Mouse (Mus musculus): ENCODE measurements around the gene Plekhh3.
"Not testable (repeated sequence)": the region's sequence is repeated elsewhere in the genome, so short reads cannot be mapped to it uniquely, and the experiment has no call there.

Gene Plekhh3

DNA sequence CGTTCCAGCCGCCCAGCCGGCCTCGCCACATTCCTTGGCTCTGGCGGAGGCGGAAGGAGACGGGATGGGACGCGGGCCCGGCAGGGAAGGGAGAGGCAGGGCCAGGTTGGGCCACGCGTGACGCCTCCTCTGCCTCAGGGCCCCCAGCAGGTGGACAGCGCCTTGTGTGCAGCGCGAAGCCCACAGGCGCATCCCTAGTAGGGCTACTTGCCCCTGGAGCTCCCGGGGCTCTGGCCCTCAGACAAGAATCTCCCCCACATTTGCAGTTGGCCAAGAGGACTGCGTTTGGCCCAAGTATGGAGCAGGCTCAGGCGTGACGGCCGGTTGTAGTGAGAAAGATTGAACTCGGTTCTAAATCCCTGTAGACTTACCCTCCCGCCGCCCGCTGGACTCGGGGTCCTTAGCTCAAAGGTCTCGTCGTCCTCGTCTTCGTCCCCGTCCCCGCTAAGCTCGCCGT, 769 bp downstream of the Plekhh3 start, which contains the start of gene Cntnap1:
Gene Cntnap1, plus strand, starts transcription at position 170 of the 457 bp plus-strand sequence.
- peak; percentile 50 to 51 for DNase-seq

DNA sequence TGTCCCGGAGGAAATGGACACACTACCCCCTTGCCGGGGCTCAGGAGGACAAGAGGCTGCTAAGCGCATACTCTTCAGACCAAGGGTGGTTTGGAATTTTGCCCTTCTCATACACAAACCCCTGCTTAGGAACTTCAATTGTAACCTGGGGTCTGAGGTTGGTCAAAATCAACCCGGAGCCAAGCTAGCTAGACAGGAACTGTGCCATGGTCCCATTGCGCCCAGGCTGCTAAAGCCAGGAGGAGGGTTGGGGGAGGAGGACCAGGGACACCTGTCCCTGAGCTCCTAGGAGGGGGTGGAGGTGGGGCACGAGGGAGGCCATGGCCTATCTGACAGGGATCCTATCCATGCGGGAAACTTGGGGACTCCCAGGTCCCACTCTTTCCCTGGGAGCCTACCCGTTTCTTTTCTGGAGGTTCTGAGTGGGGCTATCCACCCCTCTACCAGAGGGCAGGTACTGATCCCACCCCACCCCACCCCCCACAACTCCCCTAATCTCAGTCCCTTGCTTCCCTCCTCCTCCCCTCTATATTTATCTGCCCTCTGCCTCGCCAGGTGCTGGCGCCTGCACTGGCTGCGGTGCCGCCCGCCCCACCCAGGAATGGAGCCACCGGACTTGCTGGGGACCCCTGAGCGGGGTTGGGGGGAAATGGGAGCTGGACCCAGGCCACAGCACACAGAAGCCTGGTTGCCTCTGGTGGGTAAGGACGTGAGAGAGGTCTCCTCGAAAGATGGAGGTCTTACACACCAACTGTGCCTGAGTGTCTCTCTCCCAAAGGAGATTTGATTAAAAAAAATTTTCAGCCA, 1.6 kb downstream of the Plekhh3 start:
- DNase-seq, result no peak

DNA sequence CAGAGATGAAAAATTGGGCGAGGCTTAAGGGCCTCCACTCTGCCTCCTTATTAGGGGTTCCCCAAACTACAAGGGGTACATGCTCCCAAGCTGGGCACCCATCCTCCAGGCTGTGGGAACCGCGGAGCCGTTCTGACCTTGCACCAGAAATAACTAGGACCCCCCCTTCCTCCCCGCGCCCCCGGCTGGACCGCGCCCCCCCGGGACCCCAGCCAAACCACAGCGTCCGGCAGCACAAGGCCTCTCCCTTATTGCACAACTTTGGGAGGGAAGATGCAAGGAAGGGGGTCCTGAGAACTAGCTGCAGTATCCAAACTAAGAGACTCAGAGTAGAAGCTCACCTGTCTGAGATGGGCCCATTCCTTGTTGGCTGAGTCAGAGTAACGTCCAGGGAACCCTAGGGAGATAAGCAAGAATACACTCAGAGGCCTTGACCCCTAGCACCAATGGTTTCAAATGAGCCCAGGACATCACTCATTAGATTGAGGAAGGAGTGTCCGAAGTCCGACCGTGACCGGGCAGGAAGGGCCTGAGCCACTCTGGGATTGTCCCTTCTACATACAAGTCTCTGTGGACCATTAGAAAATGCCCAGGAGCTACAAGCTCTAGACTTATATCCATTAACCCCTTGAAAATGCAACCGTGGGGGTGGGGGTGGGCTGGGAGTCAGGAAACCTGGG, 2.7 kb downstream of the Plekhh3 start:
- DNase-seq, result no peak

DNA sequence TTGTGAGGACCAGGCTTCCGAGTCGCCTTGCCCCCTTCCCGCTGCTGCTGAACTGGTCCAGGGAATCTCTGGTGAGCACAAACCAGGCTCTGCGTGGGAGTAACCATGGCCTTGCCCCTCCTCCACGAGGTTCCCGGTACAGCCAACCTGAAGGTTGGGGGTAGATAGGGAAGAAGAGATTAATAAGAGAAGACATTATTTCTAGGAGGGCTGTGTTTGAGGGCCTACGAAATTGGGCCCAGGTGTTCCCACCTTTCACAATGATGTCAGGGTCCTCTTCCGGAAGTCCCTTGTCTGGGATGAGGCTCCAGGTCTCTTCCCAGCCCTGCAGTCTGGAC, 3.2 kb downstream of the Plekhh3 start:
- no peak for DNase-seq

DNA sequence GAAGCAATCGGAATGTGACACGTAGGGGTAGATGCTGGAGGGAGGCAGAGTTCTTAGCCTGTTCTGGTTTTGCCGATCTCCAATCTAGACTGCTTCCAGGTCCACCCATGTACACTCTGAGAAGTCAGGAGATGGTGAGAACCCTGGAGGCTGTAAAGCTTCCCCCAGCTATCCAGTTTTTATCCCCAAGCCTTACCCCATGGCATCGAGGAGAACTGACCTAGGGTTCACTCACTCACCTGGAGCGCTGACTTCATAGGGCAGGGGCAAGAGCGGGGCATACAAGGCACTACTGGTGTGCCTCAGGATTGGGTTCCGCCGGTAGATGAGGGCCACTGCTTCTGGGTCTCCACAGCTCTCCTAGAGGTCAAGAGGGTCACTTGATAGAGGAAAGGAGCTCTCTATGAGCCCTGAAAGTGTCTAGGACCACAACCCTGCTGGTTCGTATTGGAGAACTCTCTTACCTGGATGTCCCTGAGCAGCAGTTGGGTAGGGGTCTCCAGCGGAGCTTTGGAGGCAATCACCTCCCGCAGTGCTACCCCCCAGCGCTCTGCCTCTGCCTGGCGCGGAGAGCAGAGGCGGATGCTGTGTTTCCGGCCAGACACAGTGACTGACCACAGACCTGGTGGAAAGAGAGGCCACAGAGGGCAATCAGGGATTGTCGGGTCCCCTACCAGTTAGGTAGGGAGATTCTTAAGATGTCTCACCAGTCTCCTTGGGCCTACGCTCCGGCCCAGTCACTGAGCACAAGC, 3.8 kb downstream of the Plekhh3 start:
- no peak for DNase-seq

DNA sequence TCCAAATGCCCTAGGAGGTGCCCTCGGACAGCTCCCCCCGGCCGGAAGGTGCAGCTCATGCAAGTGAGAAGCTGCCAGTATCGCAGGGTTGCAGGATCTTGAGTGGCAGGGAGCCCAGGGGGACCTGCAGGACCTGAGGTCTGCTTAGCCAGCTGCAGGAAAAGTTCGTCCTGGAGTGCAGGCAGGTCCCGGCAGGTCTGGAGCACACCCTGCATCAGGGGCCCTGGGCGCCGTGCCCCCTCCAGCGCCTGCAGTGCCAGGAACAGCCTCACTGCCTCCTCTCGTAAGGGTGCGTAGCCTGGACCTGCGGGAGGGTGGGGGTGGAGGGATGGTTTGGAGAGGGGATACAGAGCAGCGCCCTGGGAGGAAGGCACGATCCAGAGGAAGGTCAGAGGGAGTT, 4.8 kb downstream of the Plekhh3 start:
- no peak for DNase-seq

DNA sequence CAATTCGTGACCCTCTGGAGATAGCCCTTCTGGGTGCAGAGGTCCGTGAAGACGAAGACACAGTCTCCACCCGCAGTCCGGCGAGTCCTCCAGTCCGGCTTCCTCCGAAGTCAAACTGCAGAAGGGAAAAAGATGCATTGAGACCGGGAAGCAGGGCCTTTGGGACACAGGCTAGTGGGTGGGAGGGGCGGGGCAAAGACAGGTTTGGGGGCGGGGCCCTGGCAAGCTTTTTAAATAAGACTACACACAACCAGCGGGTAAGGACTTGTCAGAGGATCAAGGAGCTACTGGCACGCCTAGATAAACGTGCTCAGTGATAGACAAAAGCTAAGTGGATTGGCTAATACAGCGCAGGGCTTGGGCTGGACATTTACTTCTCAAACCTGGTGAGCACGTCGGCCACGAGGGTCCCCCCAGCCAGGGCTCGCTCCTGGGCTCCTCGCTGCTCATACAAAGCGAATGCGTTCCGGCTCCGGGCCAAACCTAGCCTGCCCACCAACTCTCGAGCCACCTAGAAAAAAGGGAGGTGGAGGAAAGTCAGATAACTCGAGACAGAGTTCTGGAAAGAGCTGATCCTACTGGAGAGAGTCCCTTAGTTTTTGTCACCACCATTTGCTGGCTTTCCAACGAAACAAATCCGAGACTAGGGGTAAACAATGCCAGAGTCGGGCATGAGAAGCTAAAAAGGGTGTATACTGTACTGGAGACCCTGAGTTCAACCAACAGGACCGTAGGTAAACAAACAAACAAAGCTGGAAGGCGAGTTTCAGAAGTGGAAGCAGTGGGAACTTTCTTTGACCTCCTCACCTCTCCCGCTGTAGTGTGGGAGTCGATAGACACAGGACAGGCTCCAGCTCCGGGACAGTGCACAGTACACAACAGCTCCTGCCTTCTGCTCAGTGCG, 6.2 kb downstream of the Plekhh3 start:
- no peak for DNase-seq

DNA sequence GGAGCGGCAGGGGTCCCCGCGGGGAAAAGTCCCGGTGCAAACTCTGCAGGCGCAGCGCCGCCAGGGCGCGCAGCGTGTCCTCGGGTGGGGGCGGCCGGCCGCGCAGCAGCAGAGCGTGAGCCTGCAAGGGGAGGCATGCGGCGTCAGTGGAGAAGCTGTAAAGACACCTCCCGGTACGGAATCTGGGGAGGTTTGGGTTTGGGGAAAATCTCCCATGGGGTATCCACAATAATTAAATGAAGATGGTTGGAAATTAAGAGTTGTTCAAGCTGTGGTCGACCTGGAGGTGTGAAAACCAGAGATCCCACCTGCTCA, 6.8 kb downstream of the Plekhh3 start:
- DNase-seq, result no peak

DNA sequence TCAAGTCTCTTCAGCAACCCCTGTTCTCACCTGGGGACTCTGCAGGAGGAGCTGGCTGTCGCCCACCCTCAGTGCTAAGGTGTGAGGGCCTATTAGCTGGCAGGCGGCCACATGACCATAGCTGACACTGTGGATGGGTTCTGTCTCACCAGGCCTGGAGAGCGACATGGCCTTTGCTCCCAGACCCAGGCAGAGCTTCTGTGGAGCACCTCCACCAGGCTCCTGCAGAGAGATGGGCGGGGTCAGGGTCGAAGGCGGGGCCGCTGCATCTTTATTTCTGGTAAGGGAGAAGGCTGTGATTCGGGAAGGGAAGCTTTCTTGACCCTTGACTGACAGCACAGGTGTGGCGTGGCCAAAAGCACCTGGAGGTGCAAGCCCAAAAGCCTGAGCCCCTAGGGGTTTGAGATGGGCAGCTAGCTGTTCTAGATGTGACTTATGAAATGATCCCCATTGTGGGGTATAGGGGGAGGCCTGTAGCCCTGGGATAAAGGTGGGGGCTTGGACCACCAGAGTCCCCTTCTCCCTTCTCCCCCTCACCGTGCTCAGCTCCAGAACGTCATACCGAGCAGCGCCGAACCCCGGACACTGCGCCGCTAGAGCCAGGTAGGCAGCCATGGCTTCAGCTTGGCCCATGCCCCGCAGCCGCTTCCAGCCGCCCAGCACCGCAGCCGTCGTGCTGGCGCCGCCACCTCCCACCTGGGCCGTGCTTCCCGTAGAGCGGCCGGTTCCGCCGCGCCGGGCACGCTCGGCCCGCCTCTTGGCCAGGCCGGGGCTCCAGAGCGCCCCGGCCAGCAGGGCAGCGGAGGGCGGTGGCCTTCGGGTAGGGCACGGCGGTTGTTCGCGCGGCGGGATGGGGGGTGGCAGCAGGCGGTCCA, 7.4 kb downstream of the Plekhh3 start:
- DNase-seq, result peak; percentile 54 to 64

DNA sequence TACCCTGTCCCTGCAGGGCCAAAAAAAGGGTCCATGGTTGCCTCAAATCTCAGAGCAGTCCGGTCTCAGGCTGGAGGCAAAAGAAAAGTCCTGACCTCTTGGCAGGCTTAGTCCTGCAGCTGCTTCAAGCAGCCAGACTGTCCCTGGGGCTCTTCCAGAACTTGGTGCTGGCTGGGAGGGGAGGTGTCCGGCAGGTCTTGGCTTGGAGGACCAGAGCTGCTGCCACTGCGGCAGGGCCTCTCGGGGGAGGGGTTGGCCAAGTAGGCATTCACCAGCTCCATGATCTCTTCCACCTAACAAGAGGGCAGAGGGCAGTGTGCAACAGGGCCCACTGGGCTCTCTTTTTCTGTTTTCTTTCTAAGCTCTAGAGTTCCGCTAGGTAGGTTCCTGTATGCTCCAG, 8.4 kb downstream of the Plekhh3 start:
- peak; percentile 63 to 78 for DNase-seq

DNA sequence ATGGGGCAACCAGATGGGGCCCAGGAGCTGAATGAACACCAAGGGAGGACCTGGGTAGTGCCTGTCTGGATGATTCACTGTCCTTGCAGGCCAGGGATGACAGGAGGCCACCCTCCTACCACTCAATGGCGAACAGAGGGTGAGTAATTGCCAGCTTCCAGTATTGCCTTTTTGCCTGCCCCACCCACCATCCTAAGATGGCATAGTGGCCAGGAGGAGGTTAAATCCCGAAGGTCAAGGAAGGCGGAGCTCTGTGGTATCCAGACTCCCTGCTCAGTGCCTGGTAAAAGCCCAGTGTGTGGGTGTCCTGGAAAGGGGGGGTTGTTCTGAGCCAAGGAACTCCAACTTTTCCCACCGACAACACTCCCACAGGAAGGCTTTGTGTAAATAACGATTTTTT, 8.8 kb downstream of the Plekhh3 start:
- DNase-seq, result no peak

DNA sequence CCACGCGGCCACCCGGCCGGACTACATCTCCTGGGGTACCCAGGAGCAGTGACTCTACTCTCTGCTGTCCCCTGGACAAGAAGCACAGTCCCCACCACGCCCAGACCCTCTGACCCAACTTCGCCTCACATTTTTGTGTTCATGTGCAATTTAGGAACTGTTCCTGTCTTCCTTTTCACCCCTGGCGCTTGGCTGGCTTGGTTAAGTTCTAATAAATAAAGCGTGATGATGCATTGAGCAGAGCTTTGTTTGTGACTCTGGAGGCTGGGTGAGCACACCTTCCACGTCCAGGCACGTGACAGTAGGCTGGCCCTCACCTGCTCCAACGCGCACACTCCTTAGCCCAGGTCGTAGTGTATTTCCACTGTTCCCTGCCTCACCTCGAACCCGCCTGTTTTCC, 9.6 kb downstream of the Plekhh3 start:
- no peak for DNase-seq

DNA sequence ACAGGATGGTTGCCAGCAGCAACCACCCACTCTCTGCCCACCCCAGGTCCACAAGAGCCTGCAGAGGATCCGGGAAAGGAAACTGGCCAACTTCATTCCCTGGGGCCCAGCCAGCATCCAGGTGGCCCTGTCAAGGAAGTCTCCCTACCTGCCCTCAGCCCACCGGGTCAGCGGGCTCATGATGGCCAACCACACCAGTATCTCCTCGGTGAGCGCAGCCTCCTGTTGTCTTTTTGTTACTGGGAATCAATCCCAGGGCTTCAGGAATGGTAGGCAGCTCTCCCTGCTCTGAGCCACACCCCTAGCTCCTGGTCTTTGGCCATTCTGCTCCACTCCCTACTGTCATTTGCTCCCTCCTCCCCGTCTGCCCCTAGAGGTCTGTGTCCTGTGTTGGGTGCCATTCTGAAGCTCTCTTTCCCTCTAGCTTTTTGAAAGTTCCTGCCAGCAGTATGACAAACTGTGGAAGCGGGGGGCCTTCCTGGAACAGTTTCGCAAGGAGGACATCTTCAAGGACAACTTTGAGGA, 10.1 kb downstream of the Plekhh3 start:
- DNase-seq, result not testable (repeated sequence)

DNA sequence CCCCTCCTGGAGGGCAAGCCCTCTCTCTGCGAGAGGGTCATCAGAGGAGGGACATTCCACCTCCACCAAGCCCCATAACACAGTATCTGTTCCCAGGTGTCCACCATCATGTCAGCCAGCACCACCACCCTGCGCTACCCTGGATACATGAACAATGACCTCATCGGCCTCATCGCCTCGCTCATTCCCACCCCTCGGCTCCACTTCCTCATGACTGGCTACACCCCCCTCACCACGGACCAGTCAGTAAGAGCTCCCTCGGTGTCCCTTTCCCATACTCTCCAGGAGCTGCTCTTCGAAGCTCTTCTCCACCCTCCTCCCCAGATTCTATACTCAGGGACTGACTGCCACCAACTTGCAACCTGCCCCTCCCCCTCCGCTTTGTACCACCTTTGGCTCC, 11.0 kb downstream of the Plekhh3 start:
- DNase-seq, result not testable (repeated sequence)

DNA sequence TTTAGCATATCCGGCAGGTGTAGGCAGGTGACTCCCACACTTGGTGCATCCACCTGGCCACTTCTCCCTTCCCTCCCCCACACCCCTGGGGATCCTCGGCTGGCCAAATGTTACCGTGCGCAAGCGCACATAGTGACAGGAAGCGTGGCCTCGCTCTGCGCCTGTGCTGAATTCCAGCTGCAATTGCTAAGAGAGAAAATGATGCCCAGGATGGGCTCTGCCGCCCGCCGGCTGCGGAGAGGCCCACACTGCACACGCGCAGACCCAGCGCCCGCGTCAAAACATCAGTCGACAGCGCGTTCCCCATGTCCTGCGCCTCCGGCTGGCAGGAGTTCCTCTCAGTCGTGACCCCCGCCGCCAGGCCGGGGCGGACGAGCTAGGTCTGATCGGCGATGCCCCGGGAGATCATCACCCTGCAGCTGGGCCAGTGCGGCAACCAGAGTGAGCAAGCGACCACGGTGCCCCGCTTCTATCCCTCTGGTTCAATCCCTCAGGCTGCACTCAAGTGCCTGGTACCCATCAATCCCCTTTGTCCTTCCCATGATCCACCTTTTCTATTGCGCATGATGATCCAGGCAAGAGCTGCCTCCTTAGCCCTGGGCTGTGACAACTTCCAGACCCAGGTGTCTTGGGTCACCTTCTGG, 15.3 kb downstream of the Plekhh3 start, which contains the start of gene Tubg2:
Gene Tubg2, plus strand, starts transcription at position 180 of the 644 bp plus-strand sequence.
- DNase-seq, result no peak

DNA sequence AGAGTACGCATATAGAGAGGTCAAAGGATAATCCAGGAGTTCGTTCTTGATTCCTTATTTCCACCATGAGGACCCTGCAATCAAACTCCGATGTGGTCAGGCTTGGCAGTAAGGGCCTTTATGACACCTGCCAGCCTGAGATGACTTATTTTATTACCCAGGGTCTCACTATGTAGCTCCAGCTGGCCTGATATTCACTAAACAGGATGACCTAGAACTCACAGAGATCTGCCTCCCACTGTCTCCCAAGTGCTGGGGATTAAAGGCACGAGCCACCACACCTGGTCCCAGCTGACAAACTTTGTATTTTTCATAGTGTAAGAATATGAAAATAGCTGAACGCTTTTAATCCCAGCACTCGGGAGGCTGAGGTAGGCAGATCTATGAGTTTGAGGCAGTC, 16.0 kb downstream of the Plekhh3 start:
- no peak for DNase-seq

DNA sequence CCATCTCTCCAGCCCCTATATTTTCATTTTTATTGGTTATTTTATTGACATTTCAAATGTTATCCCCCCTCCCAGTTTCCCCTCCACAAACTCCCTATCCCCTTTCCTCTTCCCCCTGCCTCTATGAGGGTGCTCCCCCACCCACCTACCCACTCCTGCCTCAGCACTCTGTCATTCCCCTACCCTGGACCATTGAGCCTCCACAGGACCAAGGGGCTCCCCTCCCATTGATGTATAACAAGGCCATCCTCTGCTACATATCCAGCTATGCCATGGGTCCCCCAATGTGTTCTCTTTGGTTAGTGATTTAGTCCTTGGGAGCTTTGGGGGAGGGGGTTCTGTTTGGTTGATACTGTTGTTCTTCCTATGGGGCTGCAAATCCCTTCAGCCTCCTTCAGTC, 16.5 kb downstream of the Plekhh3 start:
- no peak for DNase-seq

DNA sequence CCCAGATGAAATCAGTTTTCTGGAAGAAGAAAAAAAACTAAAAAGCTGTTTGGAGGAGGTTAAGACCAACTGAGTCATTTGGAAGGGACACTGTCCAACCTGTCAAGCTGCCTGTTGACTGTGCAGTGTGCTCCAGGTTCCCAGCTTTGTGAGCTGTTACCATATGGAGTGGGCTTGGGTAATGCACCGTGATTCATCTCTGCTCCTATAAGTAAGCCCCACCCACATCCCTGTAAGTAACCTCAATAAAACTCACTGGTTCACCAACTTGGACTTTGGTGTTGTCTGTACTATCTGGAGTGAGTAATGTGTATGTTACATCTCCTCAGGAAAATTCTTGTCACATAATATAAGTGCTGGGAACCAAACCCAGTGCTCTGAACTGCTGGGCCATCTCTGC, 18.3 kb downstream of the Plekhh3 start:
- no peak for DNase-seq

DNA sequence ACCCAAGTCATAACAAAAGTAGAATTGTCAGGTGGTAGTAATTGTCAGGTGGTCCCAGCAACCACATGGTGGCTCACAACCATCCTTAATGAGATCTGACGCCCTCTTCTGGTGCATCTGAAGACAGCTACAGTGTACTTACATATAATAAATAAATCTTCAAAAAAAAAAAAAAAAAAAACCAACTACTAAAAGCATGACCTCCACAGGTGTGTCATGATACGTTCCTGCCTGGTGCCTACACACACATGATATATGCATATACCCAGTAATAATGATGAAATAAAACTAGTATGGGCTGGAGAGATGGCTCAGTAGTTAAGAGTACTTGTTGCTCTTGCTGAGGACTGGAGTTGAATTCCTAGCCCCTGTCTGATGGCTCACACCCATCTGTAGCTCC, 20.1 kb downstream of the Plekhh3 start:
- no peak for DNase-seq

DNA sequence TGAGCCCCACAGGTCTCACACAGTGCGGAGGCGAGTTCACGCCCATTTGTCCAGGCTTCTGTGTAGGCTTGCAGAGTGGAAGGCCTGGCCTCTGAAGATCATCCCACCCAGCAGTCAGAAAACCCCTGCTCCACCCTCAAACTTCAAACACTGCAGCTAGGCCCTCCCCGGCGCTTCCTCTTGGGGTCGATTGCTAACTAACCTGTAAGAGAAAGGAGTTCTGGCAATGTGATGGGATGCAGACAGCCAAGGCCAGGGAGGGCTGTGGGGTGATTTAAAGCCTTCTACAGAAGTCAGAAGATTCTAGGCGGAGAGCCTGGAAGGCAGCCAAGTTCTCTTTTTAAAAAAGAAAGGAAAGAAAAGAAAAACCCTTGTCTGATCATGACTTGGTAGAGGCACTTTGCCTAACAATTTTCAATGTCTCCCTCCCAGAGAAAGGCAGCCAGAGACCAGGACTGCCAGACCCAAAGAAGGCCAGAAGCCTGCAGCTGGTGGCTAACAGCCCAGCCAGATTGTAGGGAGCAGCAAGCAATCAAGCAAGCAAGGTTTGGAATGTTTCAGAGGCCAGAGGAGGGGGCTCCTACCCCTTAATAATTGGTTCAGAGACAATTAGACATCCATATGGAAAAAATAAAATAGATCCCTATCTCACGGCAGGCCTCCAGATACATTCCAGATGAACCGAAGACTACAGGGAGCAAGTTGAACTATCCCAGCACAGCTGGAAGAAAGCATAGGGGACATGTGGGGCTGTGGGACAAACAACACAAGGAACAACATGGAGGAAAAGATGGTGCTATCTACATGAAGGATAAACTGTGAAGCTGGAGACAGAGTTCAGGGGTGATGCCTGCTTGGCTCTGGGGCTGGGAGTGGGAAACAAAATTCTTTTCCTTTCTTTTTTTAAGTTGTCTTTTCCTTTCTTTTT, 21.7 kb downstream of the Plekhh3 start:
- no peak for DNase-seq

Data from kidney, adult 8-10 months (tissue).